25 mouse cellular contexts compared by ENCODE assay signal in the genomic region with DNA sequence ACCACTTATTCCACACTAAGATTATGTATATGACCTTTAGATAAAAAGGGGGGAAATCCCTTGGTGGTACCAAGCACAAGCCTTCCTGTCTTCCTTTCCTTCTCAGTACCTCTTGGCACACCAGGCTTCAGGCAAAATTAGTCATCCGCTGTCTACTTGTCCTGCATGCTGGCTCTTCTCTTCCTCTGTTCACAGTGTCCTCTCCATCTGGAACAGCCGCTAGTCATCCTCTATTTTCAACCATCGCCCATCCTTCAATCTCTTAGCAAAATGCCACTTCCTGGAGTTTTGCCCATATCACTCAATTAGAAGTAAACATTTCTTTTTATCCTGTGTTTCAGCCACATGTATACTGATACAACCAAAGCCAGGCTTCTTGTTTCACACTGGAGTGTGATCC. TPM values are rescaled to one million over a fixed set of nuclear protein-coding genes. Genes with fewer than 3 reads are reported as not detected.
DNase-seq lines count a peak whose midpoint lies in the region; ATAC-seq and TF ChIP-seq lines count a peak whose summit lies in the region.
"Had no signal": no experiment of that assay in that cellular context is flagged by ENCODE, and none has a peak within 500 bp of the region (broad histone marks: within the 10 kb centered on the region; RNA-seq: fewer than 3 reads in every experiment).

No protein-coding gene starts in this region.

- no peak overlapping the region for H3K4me3 ChIP-seq in intestine, postnatal 0 days (ENCODE audit: low read depth, low read length)
- H3K4me3 ChIP-seq in intestine, embryonic 15.5 days (replicated peaks) = no peak overlapping the region
- H3K4me3 ChIP-seq in heart, embryonic 10.5 days = no peak overlapping the region
- H3K4me3 ChIP-seq: embryonic facial prominence, embryonic 10.5 days; embryonic facial prominence, embryonic 15.5 days; forebrain, embryonic 12.5 days; heart, embryonic 15.5 days; limb, embryonic 12.5 days had no signal

- H3K9ac ChIP-seq in intestine, postnatal 0 days (ENCODE audit: low read depth, low read length) = no peak overlapping the region
- no peak overlapping the region for H3K9ac ChIP-seq in intestine, embryonic 15.5 days
- H3K9ac ChIP-seq: embryonic facial prominence, embryonic 15.5 days; forebrain, embryonic 12.5 days; forebrain, postnatal 0 days; heart, embryonic 15.5 days; limb, embryonic 12.5 days had no signal

- ATAC-seq in intestine, postnatal 0 days = no peak
- no peak for ATAC-seq in intestine, embryonic 15.5 days
- peak; percentile 68 for ATAC-seq in activated CD4-positive, CD25-positive, alpha-beta regulatory T cell, adult 4 months
- ATAC-seq: forebrain, postnatal 0 days; hindbrain, embryonic 16.5 days; lung, postnatal 0 days had no signal

- no peaks in the 10 kb centered on the region for H3K27me3 ChIP-seq in intestine, postnatal 0 days (replicated peaks; ENCODE audit: control insufficient read depth, insufficient read depth, low read length)
- H3K27me3 ChIP-seq in intestine, embryonic 15.5 days (replicated peaks) = no peaks in the 10 kb centered on the region
- H3K27me3 ChIP-seq in heart, embryonic 10.5 days (ENCODE audit: insufficient read depth, poor library complexity, severe bottlenecking) = no peaks in the 10 kb centered on the region
- H3K27me3 ChIP-seq: embryonic facial prominence, embryonic 15.5 days; forebrain, embryonic 12.5 days; heart, embryonic 15.5 days; limb, embryonic 12.5 days had no signal

- H3K4me1 ChIP-seq in intestine, postnatal 0 days (replicated peaks; ENCODE audit: control insufficient read depth, insufficient read depth, low read length) = peaks cover 7% of the 10 kb centered on the region
- H3K4me1 ChIP-seq in intestine, embryonic 15.5 days (replicated peaks) = peaks cover 6% of the 10 kb centered on the region; the same call in 1 of the 2 replicates
- H3K4me1 ChIP-seq in heart, embryonic 10.5 days = peaks cover 31% of the 10 kb centered on the region
- H3K4me1 ChIP-seq: limb, embryonic 12.5 days had no signal

- no peaks in the 10 kb centered on the region for H3K9me3 ChIP-seq in intestine, postnatal 0 days (ENCODE audit: control insufficient read depth)
- no peaks in the 10 kb centered on the region for H3K9me3 ChIP-seq in intestine, embryonic 15.5 days
- H3K9me3 ChIP-seq in heart, embryonic 10.5 days = no peaks in the 10 kb centered on the region
- H3K9me3 ChIP-seq: embryonic facial prominence, embryonic 10.5 days; embryonic facial prominence, embryonic 15.5 days; forebrain, embryonic 12.5 days; heart, embryonic 15.5 days; limb, embryonic 12.5 days had no signal

- no peak overlapping the region for H3K27ac ChIP-seq in intestine, postnatal 0 days (ENCODE audit: low read depth, low read length)
- no peak overlapping the region for H3K27ac ChIP-seq in intestine, embryonic 15.5 days
- no peak overlapping the region; the same call in 1 of the 2 replicates for H3K27ac ChIP-seq in heart, embryonic 10.5 days
- H3K27ac ChIP-seq: embryonic facial prominence, embryonic 10.5 days; embryonic facial prominence, embryonic 15.5 days; forebrain, embryonic 12.5 days; heart, embryonic 15.5 days; limb, embryonic 12.5 days; macrophage had no signal

- peak; percentile 24 to 31 for DNase-seq in left cerebral cortex, postnatal 14 days (ENCODE audit: low spot score in 2 of 2)
- DNase-seq in left cerebral cortex, postnatal 4 days = no peak
- peak; percentile 23 for DNase-seq in 3T3-L1 (ENCODE audit: low read depth, low spot score)
- no peak for DNase-seq in heart, embryonic 10.5 days (ENCODE audit: low spot score)
- no peak for DNase-seq in left cerebral cortex, postnatal 10 days (ENCODE audit: extremely low spot score in 1 of 2, low spot score in 2 of 2)
- DNase-seq: adrenal gland, postnatal 10 days; cerebellum, postnatal 14 days; forebrain, postnatal 0 days; gastrocnemius, postnatal 14 days; kidney, adult 11 months; kidney, postnatal 4 days; midbrain, embryonic 14.5 days; thymus, adult 2 months; thymus, postnatal 36 days had no signal

- WGBS in intestine, postnatal 0 days = 76% methylated on average over 3 of the region's 3 CpGs
- WGBS in intestine, embryonic 15.5 days = 85% methylated on average over 3 of the region's 3 CpGs
- WGBS in heart, embryonic 10.5 days = 89% methylated on average over 3 of the region's 3 CpGs

- H3K4me2 ChIP-seq in intestine, postnatal 0 days (replicated peaks; ENCODE audit: low read depth) = peak overlapping the region; percentile 52
- H3K4me2 ChIP-seq in intestine, embryonic 15.5 days (replicated peaks) = no peak overlapping the region
- H3K4me2 ChIP-seq: embryonic facial prominence, embryonic 15.5 days; forebrain, embryonic 12.5 days; heart, embryonic 15.5 days; limb, embryonic 12.5 days had no signal

- TF ChIP-seq CTCF in intestine, postnatal 0 days (IDR thresholded peaks at IDR 0.05; ENCODE audit: low read depth) = no peak

- peaks cover 4% of the 10 kb centered on the region; the same call in 1 of the 2 replicates for H3K36me3 ChIP-seq in intestine, postnatal 0 days (ENCODE audit: control insufficient read depth, insufficient read depth)
- no peaks in the 10 kb centered on the region for H3K36me3 ChIP-seq in intestine, embryonic 15.5 days
- peaks cover 4% of the 10 kb centered on the region; the same call in 1 of the 2 replicates for H3K36me3 ChIP-seq in heart, embryonic 10.5 days
- H3K36me3 ChIP-seq: embryonic facial prominence, embryonic 10.5 days; embryonic facial prominence, embryonic 15.5 days; forebrain, embryonic 12.5 days; heart, embryonic 15.5 days; limb, embryonic 12.5 days had no signal

- intact Hi-C loops in left cerebral cortex, postnatal 14 days (cut with DNase I) = no loop called here
- intact Hi-C loops in left cerebral cortex, postnatal 4 days (cut with DNase I) = no loop called here
- intact Hi-C loops in left cerebral cortex, postnatal 10 days (cut with DNase I) = no loop called here

RNA-seq across cellular contexts. Expression of gene Synj1, which starts 13.3 kb away (rescaled TPM):
- polyA plus RNA-seq in intestine, postnatal 0 days (2015; fragmentation: Nextera tagmentation; extraction: Ambion mirVana) = 15.8 and 16.6 TPM in 2 replicates
- 11.5 and 14.8 TPM in 2 replicates for polyA plus RNA-seq in intestine, embryonic 15.5 days (2015; fragmentation: Nextera tagmentation; extraction: Ambion mirVana)
- 100 to 1,000 TPM; 270 to 273 TPM for total RNA-seq in left cerebral cortex, postnatal 14 days (2021)
- total RNA-seq in left cerebral cortex, postnatal 4 days (2021) = 100 to 1,000 TPM; 140 to 164 TPM
- 10 to 100 TPM; 29.0 to 32.6 TPM for polyA plus RNA-seq in activated CD4-positive, CD25-positive, alpha-beta regulatory T cell, adult 4 months (2017; shearing (Covaris generic))
- polyA plus RNA-seq in heart, embryonic 10.5 days (2016; fragmentation: Nextera tagmentation; extraction: Ambion mirVana) = 14.3 and 16.5 TPM in 2 replicates
- total RNA-seq in left cerebral cortex, postnatal 10 days (2021) = 100 to 1,000 TPM; 231 to 243 TPM

RNA-seq across cellular contexts. Expression of gene Paxbp1, which starts 46.5 kb away (rescaled TPM):
- 17.3 and 19.1 TPM in 2 replicates for polyA plus RNA-seq in intestine, postnatal 0 days (2015; fragmentation: Nextera tagmentation; extraction: Ambion mirVana)
- polyA plus RNA-seq in intestine, embryonic 15.5 days (2015; fragmentation: Nextera tagmentation; extraction: Ambion mirVana) = 45.0 and 45.6 TPM in 2 replicates
- total RNA-seq in left cerebral cortex, postnatal 14 days (2021) = 10 to 100 TPM; 49.6 to 54.3 TPM
- 10 to 100 TPM; 91.2 to 94.8 TPM for total RNA-seq in left cerebral cortex, postnatal 4 days (2021)
- polyA plus RNA-seq in activated CD4-positive, CD25-positive, alpha-beta regulatory T cell, adult 4 months (2017; shearing (Covaris generic)) = 10 to 100 TPM; 83.2 to 84.4 TPM
- polyA plus RNA-seq in heart, embryonic 10.5 days (2016; fragmentation: Nextera tagmentation; extraction: Ambion mirVana) = 48.8 and 53.4 TPM in 2 replicates
- total RNA-seq in left cerebral cortex, postnatal 10 days (2021) = 10 to 100 TPM; 57.1 to 57.5 TPM

Comparison
In these comparisons a context has a peak if more than half of its experiments do, and no peak if none do; other contexts are left out.
1. DNase-seq: peak in left cerebral cortex, postnatal 14 days (2 of 2) and 3T3-L1 (single experiment); none in left cerebral cortex, postnatal 4 days (single experiment), heart, embryonic 10.5 days (single experiment) and left cerebral cortex, postnatal 10 days (0 of 2).